Mouse (Mus musculus) MEL (cell line): Measurements from ENCODE around the gene Dennd2a. TPM values are rescaled to one million over a fixed set of nuclear protein-coding genes. Genes with fewer than 3 reads are reported as not detected.

Experiments used
- DNase-seq: peaks from one replicate; pipeline ENCODE4 v3.0.0; 2011; ENCODE audit warnings: low read depth, low spot score
- H3K27ac ChIP-seq: 2 replicates; pipeline ENCODE4 v1.5.1; 2012; ENCODE audit warnings: low read depth, mild to moderate bottlenecking, control low read depth, low read length, moderate library complexity; ENCODE audit not compliant: control insufficient read depth
- H3K27me3 ChIP-seq, 2 experiments: fragments of 150-350 bp in 1 of 2; sonication (generic) in 1 of 2; 2 replicates each; pipeline ENCODE4 v1.6.1; 2012; ENCODE audit warnings: low read length in 2 of 2, mild to moderate bottlenecking in 2 of 2, improper control_type of control experiment in 1 of 2, moderate library complexity in 1 of 2; ENCODE audit not compliant: insufficient read depth in 2 of 2, control insufficient read depth in 1 of 2
- H3K36me3 ChIP-seq, 2 experiments: 2 replicates each; pipeline ENCODE4 v1.6.1; 2012 to 2014; ENCODE audit warnings: low read length in 2 of 2, improper control_type of control experiment in 1 of 2, inconsistent platforms in 1 of 2, mild to moderate bottlenecking in 1 of 2; ENCODE audit not compliant: insufficient read depth in 2 of 2, control insufficient read depth in 1 of 2
- H3K4me1 ChIP-seq, 2 experiments: fragments of 150-350 bp in 1 of 2; sonication (generic) in 1 of 2; 2 replicates each; pipeline ENCODE4 v1.6.1; 2012; ENCODE audit warnings: low read length in 2 of 2, improper control_type of control experiment in 1 of 2, mild to moderate bottlenecking in 1 of 2; ENCODE audit not compliant: insufficient read depth in 2 of 2, control insufficient read depth in 1 of 2
- H3K4me3 ChIP-seq, 2 experiments: fragments of 150-350 bp in 1 of 2; sonication (generic) in 1 of 2; 2 replicates each; pipeline ENCODE4 v1.5.1; 2012; ENCODE audit warnings: low read depth in 2 of 2, low read length in 2 of 2, mild to moderate bottlenecking in 2 of 2, moderate library complexity in 2 of 2, control low read depth in 1 of 2, improper control_type of control experiment in 1 of 2; ENCODE audit not compliant: control insufficient read depth in 1 of 2, insufficient read depth in 1 of 2
- H3K79me2 ChIP-seq: 2 replicates; pipeline ENCODE4 v1.6.1; 2012; ENCODE audit warnings: mild to moderate bottlenecking, low read length, moderate library complexity; ENCODE audit not compliant: control insufficient read depth, poor library complexity, insufficient read depth
- H3K9ac ChIP-seq: 2 replicates; pipeline ENCODE4 v1.6.1; 2012; ENCODE audit warnings: low read depth, mild to moderate bottlenecking, control low read depth, low read length, moderate library complexity; ENCODE audit not compliant: control insufficient read depth, poor library complexity, severe bottlenecking
- H3K9me3 ChIP-seq: fragments of 150-350 bp; sonication (generic); replicated peaks from 2 replicates; pipeline ENCODE4 v1.6.1; 2012; ENCODE audit warnings: mild to moderate bottlenecking, low read length, improper control_type of control experiment, moderate library complexity; ENCODE audit not compliant: insufficient read depth
- BHLHE40 ChIP-seq: IDR thresholded peaks from 2 replicates; pipeline ENCODE4 v1.6.1; 2012; ENCODE audit warnings: low read depth, mild to moderate bottlenecking, inconsistent platforms, low read length, improper control_type of control experiment, borderline replicate concordance
- CHD2 ChIP-seq: IDR thresholded peaks from 2 replicates; pipeline ENCODE4 v1.6.1; 2011; ENCODE audit warnings: low read length, improper control_type of control experiment
- CTCF ChIP-seq, 3 experiments: IDR thresholded peaks in 2 of 3; conservative IDR thresholded peaks in 1 of 3; 2 replicates each; pipeline ENCODE4 v1.5.1; 2011 to 2012; ENCODE audit warnings: low read length in 3 of 3, low read depth in 2 of 3, mild to moderate bottlenecking in 2 of 3, improper control_type of control experiment in 1 of 3, inconsistent platforms in 1 of 3, mixed read lengths in 1 of 3, moderate library complexity in 1 of 3; ENCODE audit not compliant: control insufficient read depth in 1 of 3, insufficient read depth in 1 of 3, poor library complexity in 1 of 3, severe bottlenecking in 1 of 3
- E2F4 ChIP-seq: IDR thresholded peaks from 2 replicates; pipeline ENCODE4 v1.6.1; 2011; ENCODE audit warnings: low read depth, low read length, improper control_type of control experiment, borderline replicate concordance
- EP300 ChIP-seq, 2 experiments: IDR thresholded peaks; 2 replicates each; pipeline ENCODE4 v1.6.1; 2011; ENCODE audit warnings: improper control_type of control experiment in 2 of 2, low read length in 2 of 2, low read depth in 1 of 2, mild to moderate bottlenecking in 1 of 2
- ETS1 ChIP-seq: IDR thresholded peaks from 2 replicates; pipeline ENCODE4 v1.6.1; 2012; ENCODE audit warnings: low read depth, mild to moderate bottlenecking, inconsistent platforms, low read length, improper control_type of control experiment, moderate library complexity
- GATA1 ChIP-seq: IDR thresholded peaks from 2 replicates; pipeline ENCODE4 v1.6.1; 2011; ENCODE audit warnings: low read depth, low read length, improper control_type of control experiment
- HCFC1 ChIP-seq: IDR thresholded peaks from 2 replicates; pipeline ENCODE4 v1.6.1; 2012; ENCODE audit warnings: low read depth, mild to moderate bottlenecking, inconsistent platforms, low read length, improper control_type of control experiment, moderate library complexity
- MAFK ChIP-seq: IDR thresholded peaks from 2 replicates; pipeline ENCODE4 v1.6.1; 2011; ENCODE audit warnings: low read depth, mild to moderate bottlenecking, low read length, improper control_type of control experiment, borderline replicate concordance
- MAX ChIP-seq: IDR thresholded peaks from 2 replicates; pipeline ENCODE4 v1.6.1; 2011; ENCODE audit warnings: low read length, improper control_type of control experiment
- MXI1 ChIP-seq: IDR thresholded peaks from 2 replicates; pipeline ENCODE4 v1.6.1; 2011; ENCODE audit warnings: mild to moderate bottlenecking, low read depth, low read length, improper control_type of control experiment
- MYB ChIP-seq: IDR thresholded peaks from 2 replicates; pipeline ENCODE4 v1.6.1; 2011; ENCODE audit warnings: mild to moderate bottlenecking, low read depth, low read length, improper control_type of control experiment
- NELFE ChIP-seq: IDR thresholded peaks from 2 replicates; pipeline ENCODE4 v1.6.1; 2011; ENCODE audit warnings: low read depth, low read length, improper control_type of control experiment
- NRF1 ChIP-seq: IDR thresholded peaks from 2 replicates; pipeline ENCODE4 v1.6.1; 2014; ENCODE audit warnings: low read depth, mild to moderate bottlenecking, inconsistent platforms, low read length, improper control_type of control experiment, moderate library complexity; ENCODE audit not compliant: poor library complexity, insufficient read depth, severe bottlenecking
- POLR2AphosphoS2 ChIP-seq: IDR thresholded peaks from 2 replicates; pipeline ENCODE4 v1.6.1; 2011; ENCODE audit warnings: low read length, improper control_type of control experiment
- RAD21 ChIP-seq: IDR thresholded peaks from 2 replicates; pipeline ENCODE4 v1.6.1; 2011; ENCODE audit warnings: mild to moderate bottlenecking, low read depth, low read length, improper control_type of control experiment
- RCOR1 ChIP-seq: IDR thresholded peaks from 2 replicates; pipeline ENCODE4 v1.6.1; 2012; ENCODE audit warnings: low read depth, mild to moderate bottlenecking, inconsistent platforms, low read length, improper control_type of control experiment
- SIN3A ChIP-seq: IDR thresholded peaks from 2 replicates; pipeline ENCODE4 v1.6.1; 2012; ENCODE audit warnings: low read length, improper control_type of control experiment, inconsistent platforms
- SMC3 ChIP-seq: IDR thresholded peaks from 2 replicates; pipeline ENCODE4 v1.6.1; 2011; ENCODE audit warnings: low read depth, low read length, improper control_type of control experiment
- TCF12 ChIP-seq: IDR thresholded peaks from 2 replicates; pipeline ENCODE4 v1.6.1; 2014; ENCODE audit warnings: low read depth, mild to moderate bottlenecking, inconsistent platforms, low read length, improper control_type of control experiment, moderate library complexity
- UBTF ChIP-seq: IDR thresholded peaks from 2 replicates; pipeline ENCODE4 v1.6.1; 2012; ENCODE audit warnings: low read depth, mild to moderate bottlenecking, inconsistent platforms, low read length, improper control_type of control experiment, moderate library complexity, borderline replicate concordance; ENCODE audit not compliant: insufficient read depth
- USF1 ChIP-seq: IDR thresholded peaks from 2 replicates; pipeline ENCODE4 v1.6.1; 2014; ENCODE audit warnings: low read depth, mild to moderate bottlenecking, inconsistent platforms, low read length, improper control_type of control experiment, moderate library complexity
- ZMIZ1 ChIP-seq: IDR thresholded peaks from 2 replicates; pipeline ENCODE4 v1.6.1; 2012; ENCODE audit warnings: low read depth, mild to moderate bottlenecking, inconsistent platforms, low read length, improper control_type of control experiment, moderate library complexity
- ZNF384 ChIP-seq: IDR thresholded peaks from 2 replicates; pipeline ENCODE4 v1.6.1; 2012; ENCODE audit warnings: low read depth, mild to moderate bottlenecking, inconsistent platforms, low read length, improper control_type of control experiment
- polyA plus RNA-seq, 2 experiments: library from polyadenylated mRNA; stranded (reverse) in 1 of 2; unstranded in 1 of 2; fragments of >175 nt in 1 of 2; fragments of >200 nt in 1 of 2; gene quantifications; 2 replicates each; pipeline versions ENCODE4 v1.2.1 to v1.2.4; 2012; ENCODE audit warnings: low replicate concordance in 2 of 2, low read depth in 1 of 2; ENCODE audit not compliant: insufficient read length in 2 of 2, insufficient read depth in 1 of 2, missing spikeins in 1 of 2
- total RNA-seq: library from RNA; depleted of rRNA; stranded (reverse); fragments of 300-350 nt; gene quantifications from 2 replicates; pipeline ENCODE4 v1.2.3, GENCODE M21; 2012

The Dennd2a gene
- total and polyA plus RNA-seq, 3 experiments = 0.15 TPM; not detected in 2

DNA sequence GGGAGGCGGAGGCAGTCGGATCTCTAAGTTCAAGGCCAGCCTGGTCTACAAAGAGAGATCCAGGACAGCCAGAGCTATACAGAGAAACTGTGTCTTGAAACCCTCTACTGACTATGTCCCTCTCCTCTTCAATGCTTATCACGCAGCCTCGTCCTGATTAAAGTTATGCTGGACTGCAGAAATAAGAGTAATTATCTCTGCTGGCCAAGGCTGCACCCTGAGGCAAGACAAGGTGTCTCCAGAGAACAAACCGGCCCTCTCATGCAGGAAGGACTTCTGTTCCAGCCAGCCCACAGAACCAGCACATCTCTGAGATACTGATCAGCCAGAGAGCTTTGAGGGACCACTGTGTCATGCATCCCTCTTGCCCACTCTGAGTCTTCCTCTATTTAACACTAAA is 121.8 kb downstream of the Dennd2a start:
- H3K27ac ChIP-seq = no peak overlapping the region
- TF ChIP-seq CTCF (IDR thresholded peaks at IDR 0.05 in 2 of 3, conservative IDR thresholded peaks at IDR 0.05 in 1 of 3; ENCODE audit: control insufficient read depth in 1 of 3, insufficient read depth in 1 of 3, low read depth in 2 of 3, low read length in 3 of 3, poor library complexity in 1 of 3, severe bottlenecking in 1 of 3) (no peak), EP300 (IDR thresholded peaks at IDR 0.05; ENCODE audit: low read depth in 1 of 2, low read length in 2 of 2) (0 out of 4 replicates have a peak, but pooled peaks of 1 of the 2 experiments have one; percentile 6), RAD21 (no peak), GATA1 (peak; percentile 30; the same call in 1 of the 2 replicates), TCF12 (0 out of 2 replicates have a peak, but pooled peaks have one; percentile 10)
- peaks cover 13 to 27% of the 10 kb centered on the region in 2 experiments for H3K4me1 ChIP-seq

GRCm38 (mm10) chr6:39434886-39435492 is 122.7 kb downstream of the Dennd2a start:
- H3K27ac ChIP-seq = peak overlapping the region; percentile 47

More for the DNA sequence above, 121.8 kb downstream of the Dennd2a start:
- DNase-seq = no peak
- Histone ChIP-seq H3K9me3 (no peaks in the 10 kb centered on the region), H3K4me3 (no peak overlapping the region), H3K79me2 (no peaks in the 10 kb centered on the region), H3K9ac (no peak overlapping the region), H3K27me3 (no peaks in the 10 kb centered on the region), H3K36me3 (peaks cover 0 to 17% of the 10 kb centered on the region in 2 experiments; a peak in 2 of 4 replicates)

DNA sequence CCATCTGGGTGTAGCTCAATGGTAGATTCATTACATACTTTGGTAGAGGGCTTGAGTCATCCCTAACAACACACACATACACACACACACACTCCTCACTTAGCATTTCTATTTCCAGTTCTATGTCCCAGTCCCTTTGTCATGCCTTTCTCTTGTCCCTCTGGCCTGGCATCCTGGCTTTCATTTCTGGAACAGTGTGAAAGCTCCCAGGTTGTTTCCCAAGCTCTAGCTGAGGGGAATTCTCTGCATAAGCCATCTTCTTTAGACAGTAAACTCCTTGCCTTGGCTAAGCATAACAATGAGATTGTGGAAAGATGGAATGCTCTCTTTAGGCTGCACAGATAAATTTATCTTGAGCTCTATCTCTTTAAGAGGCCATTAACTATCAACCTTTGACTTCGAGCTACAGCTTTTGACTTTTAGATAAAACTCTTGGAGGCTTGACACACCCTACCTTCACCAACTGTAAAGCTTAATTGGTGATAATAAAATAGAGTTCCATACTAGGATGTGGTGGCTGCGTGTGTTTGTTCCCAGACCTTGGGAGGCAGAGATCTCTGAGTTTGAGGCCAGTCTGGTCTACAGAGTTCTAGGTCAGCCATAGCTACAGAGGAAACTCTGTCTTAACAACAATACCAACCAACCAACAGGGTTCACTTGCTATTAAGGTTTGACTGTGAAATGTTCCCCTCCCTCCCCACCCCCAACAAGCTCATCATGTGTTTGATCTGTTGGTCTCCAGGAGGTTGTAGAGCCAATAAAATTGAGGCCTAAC is 123.4 kb downstream of the Dennd2a start:
- Histone ChIP-seq H3K9ac (no peak overlapping the region), H3K4me1 (peaks cover 22 to 36% of the 10 kb centered on the region in 2 experiments)
- TF ChIP-seq MAFK (no peak), NELFE (no peak), ETS1 (no peak), MXI1 (no peak), UBTF (no peak), E2F4 (no peak), CHD2 (no peak), MYB (no peak), TCF12 (0 out of 2 replicates have a peak, but pooled peaks have one; percentile 45), NRF1 (no peak), SMC3 (no peak), USF1 (no peak), HCFC1 (no peak), ZNF384 (no peak), RAD21 (no peak), BHLHE40 (no peak), ZMIZ1 (no peak), POLR2AphosphoS2 (no peak)

More at GRCm38 (mm10) chr6:39434886-39435492, 122.7 kb downstream of the Dennd2a start:
- H3K9ac ChIP-seq = no peak overlapping the region
- DNase-seq = no peak
- TF ChIP-seq RCOR1 (no peak), TCF12 (no peak), HCFC1 (no peak), SIN3A (0 out of 2 replicates have a peak, but pooled peaks have one; percentile 10), MAX (no peak)
- H3K79me2 ChIP-seq = no peaks in the 10 kb centered on the region; the same call in 1 of the 2 replicates
- H3K27me3 ChIP-seq = no peaks in the 10 kb centered on the region
- no peak overlapping the region for H3K4me3 ChIP-seq
- H3K9me3 ChIP-seq = no peaks in the 10 kb centered on the region
- peaks cover 17 to 33% of the 10 kb centered on the region in 2 experiments for H3K4me1 ChIP-seq
- peaks cover 0 to 24% of the 10 kb centered on the region in 2 experiments; a peak in 2 of 4 replicates for H3K36me3 ChIP-seq

More for the DNA sequence above, 123.4 kb downstream of the Dennd2a start:
- no peaks in the 10 kb centered on the region for H3K9me3 ChIP-seq
- peaks cover 0 to 28% of the 10 kb centered on the region in 2 experiments; a peak in 2 of 4 replicates for H3K36me3 ChIP-seq
- H3K27me3 ChIP-seq = no peaks in the 10 kb centered on the region
- H3K79me2 ChIP-seq = no peaks in the 10 kb centered on the region; the same call in 1 of the 2 replicates
- H3K27ac ChIP-seq = peak overlapping the region; percentile 47
- no peak for DNase-seq
- H3K4me3 ChIP-seq = no peak overlapping the region
